Mouse (Mus musculus) kidney, embryonic 16.5 days (tissue): ENCODE data around the gene Slitrk5. TPM values are rescaled to one million over a fixed set of nuclear protein-coding genes. Genes with fewer than 3 reads are reported as not detected.

Source experiments
- ATAC-seq: fragments of 200-750 bp; cut with Nextera tagmentation; 2 replicates; pipeline ENCODE4 v1.8.0; 2017; ENCODE audit warnings: moderate TSS enrichment; ENCODE audit not compliant: low FRiP score, low TSS enrichment
- H3K27ac ChIP-seq: fragments of 300-500 bp; sonication (generic); 2 replicates; pipeline ENCODE4 v1.5.1; 2014; ENCODE audit warnings: low read length
- H3K27me3 ChIP-seq: fragments of 300-500 bp; sonication (generic); 2 replicates; pipeline ENCODE4 v1.6.1; 2014; ENCODE audit warnings: low read length, control low read depth, mixed read lengths; ENCODE audit not compliant: insufficient read depth
- H3K36me3 ChIP-seq: fragments of 300-500 bp; sonication (generic); 2 replicates; pipeline ENCODE4 v1.6.1; 2014; ENCODE audit warnings: low read length, control low read depth, mixed read lengths; ENCODE audit not compliant: insufficient read depth
- H3K4me1 ChIP-seq: fragments of 300-500 bp; sonication (generic); 2 replicates; pipeline ENCODE4 v1.6.1; 2014; ENCODE audit warnings: low read length, control low read depth, mixed read lengths; ENCODE audit not compliant: insufficient read depth
- H3K4me2 ChIP-seq: fragments of 300-500 bp; sonication (generic); replicated peaks from 2 replicates; pipeline ENCODE4 v1.6.1; 2014; ENCODE audit warnings: low read depth, low read length
- H3K4me3 ChIP-seq: fragments of 300-500 bp; sonication (generic); 2 replicates; pipeline ENCODE4 v1.5.1; 2014; ENCODE audit warnings: mild to moderate bottlenecking, low read length
- H3K9ac ChIP-seq: fragments of 300-500 bp; sonication (generic); replicated peaks from 2 replicates; pipeline ENCODE4 v1.6.1; 2014; ENCODE audit warnings: low read length
- H3K9me3 ChIP-seq: fragments of 300-500 bp; sonication (generic); 2 replicates; pipeline ENCODE4 v1.6.1; 2016; ENCODE audit warnings: low read length, control low read depth
- WGBS: fragments of 180-500 bp; shearing (Covaris S2); extraction: QIAGEN DNeasy Blood & Tissue Kit; methylation state at CpG from one replicate; pipeline ENCODE4 v1.1.7; 2014; 5-methylcytosine and 5-hydroxymethylcytosine counted together
- polyA plus RNA-seq: library from polyadenylated mRNA; unstranded; fragments of >200 nt; fragmentation: Nextera tagmentation; extraction: Ambion mirVana; gene quantifications from 2 replicates; pipeline ENCODE4 v1.2.1, GENCODE M21; 2015

Gene Slitrk5
- 0.62 and 0.99 TPM in 2 replicates for polyA plus RNA-seq

DNA sequence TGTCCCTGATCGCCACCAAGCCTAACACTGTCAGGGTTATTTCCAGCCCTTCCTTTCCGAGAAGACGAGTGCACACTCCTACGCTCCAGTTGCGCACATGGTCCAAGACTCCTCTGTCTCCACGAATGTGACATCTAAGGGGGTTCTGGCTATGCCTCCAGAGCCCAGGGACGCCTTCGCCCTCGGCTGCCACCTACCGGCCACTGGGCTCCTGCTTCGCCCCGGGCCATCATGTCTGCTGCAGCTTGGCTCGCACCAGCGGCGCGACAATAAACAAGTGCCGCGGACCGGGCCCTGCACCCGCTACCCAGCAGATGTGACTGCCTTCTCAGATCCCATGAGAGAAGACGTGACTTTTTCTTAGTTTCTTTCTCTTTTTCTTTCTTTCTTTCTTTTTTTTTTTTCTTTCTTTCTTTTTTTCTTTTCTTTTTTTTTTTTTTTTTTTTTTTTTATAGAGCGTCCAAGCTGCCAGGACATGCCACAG lies at the start of gene Slitrk5:
Gene Slitrk5, plus strand, starts transcription at position 434 of the 484 bp plus-strand sequence.
- H3K9me3 ChIP-seq, result no peaks in the 10 kb centered on the region

DNA sequence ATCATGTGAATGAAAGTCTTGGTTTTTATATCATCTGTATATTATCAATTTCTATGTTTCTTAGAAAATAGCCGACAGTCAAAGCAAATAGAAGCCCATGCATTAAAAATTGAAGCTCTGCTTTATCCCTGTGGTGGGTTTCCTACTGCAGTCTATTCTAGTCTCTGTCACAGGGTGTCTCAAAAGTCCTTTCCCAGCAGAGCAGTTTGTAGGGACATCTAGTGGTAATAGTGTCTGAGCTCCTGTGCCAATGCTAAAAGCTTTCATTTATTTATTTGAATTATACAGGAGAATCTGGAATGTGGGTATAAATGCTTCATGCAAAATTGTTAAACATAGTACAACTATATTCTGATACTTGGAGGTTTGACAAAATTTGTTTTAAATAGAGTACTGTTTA lies 2.0 kb upstream of the Slitrk5 start:
- Histone ChIP-seq H3K4me3 (no peak overlapping the region), H3K27ac (no peak overlapping the region), H3K4me2 (no peak overlapping the region), H3K9me3 (no peaks in the 10 kb centered on the region), H3K9ac (no peak overlapping the region), H3K27me3 (peaks cover 26% of the 10 kb centered on the region), H3K4me1 (peaks cover 9% of the 10 kb centered on the region; the same call in 1 of the 2 replicates), H3K36me3 (no peaks in the 10 kb centered on the region)
- 57% methylated on average over 1 of the region's 1 CpGs for WGBS
- no peak for ATAC-seq

More for the DNA sequence above, at the start of gene Slitrk5:
- no peaks in the 10 kb centered on the region for H3K36me3 ChIP-seq
- H3K4me1 ChIP-seq, result peaks cover 9% of the 10 kb centered on the region; the same call in 1 of the 2 replicates
- H3K27ac ChIP-seq, result no peak within 1 kb of the TSS
- ATAC-seq, result peak; percentile 89
- WGBS, result under 1% methylated on average over 22 of the region's 22 CpGs
- peak within 1 kb of the TSS; percentile 53 for H3K4me3 ChIP-seq
- H3K27me3 ChIP-seq, result peaks cover 43% of the 10 kb centered on the region
- H3K9ac ChIP-seq, result peak within 1 kb of the TSS; percentile 50
- H3K4me2 ChIP-seq, result peak within 1 kb of the TSS; percentile 91

DNA sequence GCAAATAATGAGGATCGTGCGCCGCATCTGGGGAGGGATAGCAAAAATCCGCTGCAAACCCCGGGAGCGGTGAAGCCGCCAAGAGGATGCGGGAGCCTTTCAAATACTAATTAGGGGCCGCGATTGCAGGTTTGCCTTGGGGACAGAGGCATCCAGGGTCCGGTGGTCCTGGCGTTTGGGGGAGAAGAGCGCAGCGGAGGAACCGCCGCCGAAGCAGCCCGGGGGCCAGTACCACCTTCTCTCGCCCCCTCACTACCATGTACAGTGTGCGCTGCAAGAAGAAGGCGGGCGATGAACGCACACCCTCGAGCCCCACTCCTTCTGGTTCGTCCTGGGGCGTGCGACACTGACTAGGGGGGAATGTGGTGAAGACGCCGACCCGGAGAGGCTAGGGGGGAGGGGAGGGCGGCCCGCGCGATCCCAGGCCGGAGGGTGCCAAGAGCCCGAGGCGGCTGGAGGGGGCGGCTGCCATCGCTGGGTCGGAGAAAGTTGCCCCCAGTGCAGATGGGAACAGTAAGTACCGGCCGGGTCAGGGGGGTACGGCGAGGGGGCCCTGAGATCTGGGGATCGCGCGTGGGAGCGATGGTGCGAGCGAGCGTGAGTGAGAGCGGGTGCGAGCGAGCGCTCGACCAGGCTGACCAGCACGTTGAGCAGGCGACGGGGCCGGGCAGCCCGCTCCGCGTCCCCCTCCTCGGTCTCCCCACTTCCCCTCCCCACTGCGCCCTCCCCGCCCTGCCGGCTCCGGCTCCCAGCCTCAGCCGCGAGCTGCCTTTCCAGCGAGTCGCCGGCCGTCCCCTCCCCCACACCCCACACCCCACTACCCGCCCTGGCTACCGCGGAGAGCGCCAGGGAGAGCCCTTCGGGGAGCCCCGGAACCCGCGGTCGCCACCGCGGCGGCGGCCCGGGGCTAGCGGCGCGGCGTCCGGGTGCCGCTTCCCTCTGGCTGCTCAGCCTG lies 591 bp downstream of the Slitrk5 start:
- peak overlapping the region; percentile 50 for H3K9ac ChIP-seq
- H3K27ac ChIP-seq, result no peak overlapping the region
- H3K4me1 ChIP-seq, result peaks cover 9% of the 10 kb centered on the region; the same call in 1 of the 2 replicates
- peak; percentile 63 for ATAC-seq
- H3K36me3 ChIP-seq, result no peaks in the 10 kb centered on the region
- H3K4me3 ChIP-seq, result peak overlapping the region; percentile 53
- H3K27me3 ChIP-seq, result peaks cover 51% of the 10 kb centered on the region
- under 1% methylated on average over 69 of the region's 94 CpGs for WGBS
- no peaks in the 10 kb centered on the region for H3K9me3 ChIP-seq
- peak overlapping the region; percentile 91 for H3K4me2 ChIP-seq

DNA sequence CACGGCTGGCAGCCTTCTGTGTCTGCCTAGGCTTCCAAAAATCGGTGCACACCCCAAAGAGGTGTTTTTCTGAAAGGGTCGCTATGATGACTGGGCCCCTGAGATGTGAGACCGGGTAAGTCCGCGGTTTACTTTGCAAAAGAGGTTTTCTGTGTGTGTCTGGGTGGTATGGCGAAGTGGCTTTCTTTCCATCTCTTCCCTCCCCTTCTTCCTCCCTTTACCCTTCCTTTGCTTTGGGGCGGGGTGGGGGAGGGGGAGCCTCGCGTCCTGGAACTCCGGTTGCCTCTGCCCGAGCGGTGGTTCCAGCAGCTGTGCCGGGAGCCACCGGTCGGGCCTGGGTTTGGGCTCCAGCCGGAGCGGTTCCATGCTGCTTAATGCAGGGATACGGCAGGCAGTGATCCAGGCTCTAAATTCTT lies 1.3 kb downstream of the Slitrk5 start:
- Histone ChIP-seq H3K4me1 (peaks cover 14% of the 10 kb centered on the region), H3K9ac (peak overlapping the region; percentile 50; the same call in 1 of the 2 replicates), H3K27ac (no peak overlapping the region), H3K9me3 (no peaks in the 10 kb centered on the region), H3K4me3 (peak overlapping the region; percentile 53), H3K27me3 (peaks cover 58% of the 10 kb centered on the region), H3K4me2 (peak overlapping the region; percentile 91), H3K36me3 (no peaks in the 10 kb centered on the region)
- WGBS, result 0% methylated on average over 19 of the region's 19 CpGs
- ATAC-seq, result peak; percentile 55; the same call in 1 of the 2 replicates

DNA sequence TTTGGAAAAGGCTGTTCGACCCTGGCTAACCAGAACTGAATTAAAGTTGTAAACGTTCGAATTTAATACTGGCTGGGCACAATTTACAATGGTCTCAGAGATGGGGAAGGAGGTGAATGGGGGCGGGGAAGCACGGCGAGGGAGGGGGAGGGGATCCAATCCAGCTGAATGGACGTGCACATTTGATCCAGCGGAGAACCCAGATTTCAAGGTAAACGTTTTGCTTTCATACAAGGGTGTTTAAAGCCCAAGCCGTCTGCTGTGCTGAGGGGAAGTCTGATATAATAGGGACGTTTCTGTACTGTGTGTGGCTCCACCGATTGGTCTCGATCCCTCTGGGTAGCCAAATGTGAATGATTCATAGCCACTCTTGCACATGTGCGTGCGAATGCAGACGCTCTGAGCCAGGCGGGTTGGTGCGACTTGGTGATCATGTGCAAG lies 2.0 kb downstream of the Slitrk5 start:
- H3K4me3 ChIP-seq, result peak overlapping the region; percentile 53
- H3K27me3 ChIP-seq, result peaks cover 59% of the 10 kb centered on the region
- WGBS, result 2% methylated on average over 18 of the region's 18 CpGs
- H3K36me3 ChIP-seq, result no peaks in the 10 kb centered on the region
- H3K4me2 ChIP-seq, result peak overlapping the region; percentile 91
- H3K27ac ChIP-seq, result no peak overlapping the region
- H3K9ac ChIP-seq, result no peak overlapping the region
- peaks cover 14% of the 10 kb centered on the region for H3K4me1 ChIP-seq
- H3K9me3 ChIP-seq, result no peaks in the 10 kb centered on the region
- no peak for ATAC-seq

DNA sequence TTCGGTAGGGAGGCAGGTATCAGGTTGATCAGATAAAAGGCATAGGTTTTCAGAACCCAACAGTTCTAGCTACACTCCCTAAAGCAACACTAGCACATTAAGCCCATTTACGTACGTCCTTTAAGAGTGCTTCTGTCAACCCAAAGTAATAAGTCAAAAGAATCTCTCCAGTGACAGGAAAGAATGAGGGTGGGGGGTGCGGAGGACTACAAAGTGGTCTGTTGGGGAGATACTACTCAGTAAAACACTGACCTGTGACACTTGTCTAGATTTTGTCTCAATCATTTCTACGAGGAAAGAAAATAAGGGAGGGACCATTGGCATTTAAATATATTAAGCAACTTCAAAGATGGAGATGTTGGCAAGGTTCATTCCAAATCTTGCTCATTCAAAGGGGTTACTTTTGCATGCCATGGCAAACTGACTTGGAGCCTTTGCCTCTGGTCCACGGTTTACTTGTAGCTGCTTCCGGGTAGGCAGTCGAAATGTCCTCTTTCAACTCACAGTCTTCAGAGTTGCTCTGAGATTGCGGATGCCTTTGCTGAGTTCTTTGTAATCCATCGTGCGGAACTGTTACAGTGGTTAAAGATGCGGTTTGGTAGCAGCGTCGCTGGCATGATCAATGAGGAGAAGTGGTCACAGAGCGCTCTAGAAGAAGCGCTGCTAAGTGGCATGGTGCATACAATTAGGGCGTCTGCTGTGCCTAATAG lies 2.6 kb downstream of the Slitrk5 start:
- Histone ChIP-seq H3K4me3 (peak overlapping the region; percentile 15; the same call in 1 of the 2 replicates), H3K27ac (no peak overlapping the region), H3K27me3 (peaks cover 59% of the 10 kb centered on the region), H3K4me1 (peaks cover 14% of the 10 kb centered on the region), H3K9me3 (no peaks in the 10 kb centered on the region), H3K36me3 (no peaks in the 10 kb centered on the region), H3K4me2 (peak overlapping the region; percentile 91), H3K9ac (no peak overlapping the region)
- ATAC-seq, result no peak
- WGBS, result 4% methylated on average over 17 of the region's 17 CpGs

DNA sequence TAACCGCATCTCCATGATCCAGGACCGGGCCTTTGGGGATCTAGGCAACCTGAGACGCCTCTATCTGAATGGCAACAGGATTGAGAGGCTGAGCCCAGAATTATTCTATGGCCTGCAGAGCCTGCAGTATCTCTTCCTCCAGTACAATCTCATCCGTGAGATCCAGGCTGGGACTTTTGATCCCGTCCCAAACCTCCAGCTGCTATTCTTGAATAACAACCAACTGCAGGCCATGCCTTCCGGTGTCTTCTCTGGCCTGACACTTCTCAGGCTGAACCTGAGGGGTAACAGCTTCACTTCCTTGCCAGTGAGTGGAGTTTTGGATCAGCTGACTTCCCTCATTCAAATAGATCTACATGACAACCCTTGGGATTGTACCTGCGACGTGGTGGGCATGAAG lies 5.4 kb downstream of the Slitrk5 start:
- WGBS, result 72% methylated on average over 8 of the region's 8 CpGs
- H3K9ac ChIP-seq, result no peak overlapping the region
- no peak for ATAC-seq

DNA sequence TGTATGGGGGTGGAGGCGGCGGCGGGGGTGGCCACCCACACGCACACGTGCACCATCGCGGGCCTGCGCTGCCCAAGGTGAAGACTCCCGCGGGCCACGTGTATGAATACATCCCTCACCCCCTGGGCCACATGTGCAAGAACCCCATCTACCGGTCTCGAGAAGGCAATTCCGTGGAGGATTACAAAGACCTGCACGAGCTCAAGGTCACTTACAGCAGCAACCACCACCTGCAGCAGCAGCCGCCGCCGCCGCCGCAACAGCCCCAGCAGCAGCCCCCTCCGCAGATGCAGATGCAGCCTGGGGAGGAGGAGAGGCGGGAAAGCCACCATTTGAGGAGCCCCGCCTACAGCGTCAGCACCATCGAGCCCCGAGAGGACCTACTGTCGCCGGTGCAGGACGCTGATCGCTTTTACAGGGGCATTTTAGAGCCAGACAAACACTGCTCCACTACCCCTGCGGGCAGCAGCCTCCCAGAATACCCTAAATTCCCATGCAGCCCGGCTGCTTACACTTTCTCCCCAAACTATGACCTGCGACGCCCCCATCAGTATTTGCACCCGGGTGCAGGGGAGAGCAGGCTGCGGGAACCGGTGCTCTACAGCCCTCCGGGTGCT lies 6.3 kb downstream of the Slitrk5 start:
- H3K9me3 ChIP-seq, result no peaks in the 10 kb centered on the region
- no peaks in the 10 kb centered on the region for H3K36me3 ChIP-seq
- under 1% methylated on average over 37 of the region's 38 CpGs for WGBS
- peaks cover 55% of the 10 kb centered on the region for H3K27me3 ChIP-seq
- H3K27ac ChIP-seq, result no peak overlapping the region
- H3K4me1 ChIP-seq, result peaks cover 11% of the 10 kb centered on the region
- H3K9ac ChIP-seq, result peak overlapping the region; percentile 40; the same call in 1 of the 2 replicates
- H3K4me2 ChIP-seq, result peak overlapping the region; percentile 81
- H3K4me3 ChIP-seq, result peak overlapping the region; percentile 48
- peak; percentile 50 for ATAC-seq

More for the DNA sequence above, 5.4 kb downstream of the Slitrk5 start:
- Histone ChIP-seq H3K27me3 (peaks cover 56% of the 10 kb centered on the region), H3K9me3 (no peaks in the 10 kb centered on the region), H3K4me1 (peaks cover 11% of the 10 kb centered on the region), H3K36me3 (no peaks in the 10 kb centered on the region), H3K27ac (no peak overlapping the region), H3K4me2 (no peak overlapping the region), H3K4me3 (no peak overlapping the region)

DNA sequence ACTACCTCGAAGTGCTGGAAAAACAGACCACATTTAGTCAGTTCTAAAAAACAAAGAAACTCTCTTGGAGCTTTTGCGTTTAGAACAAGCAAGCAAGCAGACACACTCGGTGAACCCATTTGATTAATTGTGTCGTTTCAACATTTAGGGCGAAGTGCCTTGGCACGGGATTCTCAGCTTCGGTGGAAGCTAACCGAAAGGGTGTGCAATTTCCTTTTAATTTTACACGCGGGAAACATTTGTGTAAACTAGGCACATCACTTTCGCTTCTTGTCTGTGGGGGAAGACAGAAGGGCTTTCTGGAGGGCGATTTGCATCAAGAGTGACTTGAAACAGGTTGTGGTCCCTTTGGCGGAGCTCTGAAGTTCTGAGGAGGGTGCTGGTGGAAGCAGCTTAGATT lies 6.9 kb downstream of the Slitrk5 start:
- H3K4me3 ChIP-seq, result peak overlapping the region; percentile 48
- H3K4me1 ChIP-seq, result peaks cover 9% of the 10 kb centered on the region
- no peak overlapping the region for H3K27ac ChIP-seq
- peaks cover 52% of the 10 kb centered on the region for H3K27me3 ChIP-seq
- peak overlapping the region; percentile 40; the same call in 1 of the 2 replicates for H3K9ac ChIP-seq
- WGBS, result under 1% methylated on average over 13 of the region's 13 CpGs
- peak overlapping the region; percentile 81 for H3K4me2 ChIP-seq
- H3K9me3 ChIP-seq, result no peaks in the 10 kb centered on the region
- H3K36me3 ChIP-seq, result no peaks in the 10 kb centered on the region
- no peak for ATAC-seq
